Mouse (Mus musculus) spleen, postnatal 14 days (tissue): ENCODE measurements around the gene Olfr1359.

Source experiments
- DNase-seq, 2 experiments: peaks; one replicate each; pipeline ENCODE4 v3.0.0; 2021 to 2022; ENCODE audit warnings: low spot score in 2 of 2

The Olfr1359 gene

DNA sequence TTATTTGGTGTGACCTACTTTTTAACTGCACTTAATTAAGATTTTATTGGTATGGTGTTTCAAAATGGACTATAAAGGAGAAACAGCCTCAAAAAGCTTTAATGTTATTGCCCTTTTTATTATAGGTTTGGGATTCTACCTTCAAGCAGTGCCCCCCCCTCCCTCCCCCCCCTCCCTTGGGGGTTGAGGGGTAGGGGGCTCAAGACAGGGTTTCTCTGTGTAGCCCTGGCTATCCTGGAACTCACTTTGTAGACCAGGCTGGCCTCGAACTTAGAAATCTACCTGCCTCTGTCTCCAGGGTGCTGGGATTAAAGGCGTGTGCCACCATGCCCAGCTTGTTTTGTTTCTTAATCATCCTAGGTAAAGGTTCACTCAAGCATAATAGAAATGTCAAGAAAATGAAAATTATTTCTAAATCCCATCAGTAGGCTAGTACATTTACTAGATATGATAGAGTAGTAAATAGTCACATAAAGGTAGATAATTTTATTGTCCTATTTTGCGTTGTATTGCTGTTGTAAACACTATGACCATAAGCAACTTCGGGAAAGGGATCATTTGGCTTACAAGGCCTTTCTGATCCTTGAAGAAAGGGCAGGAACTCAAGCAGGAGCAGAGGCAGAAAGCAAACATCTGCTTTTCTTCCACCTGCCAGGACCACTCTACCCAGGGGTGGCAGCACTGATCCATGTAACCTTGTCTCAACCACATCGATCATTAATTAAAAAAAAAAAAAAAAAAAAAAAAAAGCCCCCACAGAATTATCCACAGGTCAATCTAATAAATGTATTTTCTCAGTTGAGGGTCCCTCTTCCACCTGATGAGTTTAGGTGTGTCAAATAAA, 25.3 kb downstream of the Olfr1359 start:
- DNase-seq = no peak

DNA sequence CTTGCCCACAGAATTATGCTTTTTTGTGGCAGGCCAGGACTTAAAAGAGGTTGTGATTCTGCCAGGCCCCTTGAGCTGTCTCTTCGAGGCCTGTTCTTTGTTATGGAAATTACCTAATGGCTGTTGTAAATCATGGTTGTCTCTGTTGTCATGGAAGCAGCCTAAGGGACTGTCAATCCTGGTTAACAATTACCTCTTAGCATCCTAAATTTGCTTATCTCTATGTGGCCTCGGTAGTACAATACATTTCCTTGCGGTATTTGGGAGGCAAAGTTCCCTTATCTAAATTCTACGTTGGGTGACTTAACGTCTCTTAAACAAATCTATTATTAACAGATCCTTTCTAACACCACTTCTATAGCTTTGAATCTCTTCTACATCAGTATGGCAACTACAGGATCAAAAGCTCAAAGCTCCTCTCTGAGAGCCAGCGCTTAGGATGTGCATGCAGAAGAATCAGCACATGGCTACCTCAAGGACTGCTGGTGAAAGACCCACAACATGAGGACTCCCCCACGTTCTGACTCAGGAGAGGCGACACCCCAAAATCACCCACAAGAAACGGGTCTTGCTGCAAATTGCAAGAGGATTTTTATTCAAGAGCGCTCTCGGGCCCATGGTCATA, 30.1 kb downstream of the Olfr1359 start:
- DNase-seq = no peak

DNA sequence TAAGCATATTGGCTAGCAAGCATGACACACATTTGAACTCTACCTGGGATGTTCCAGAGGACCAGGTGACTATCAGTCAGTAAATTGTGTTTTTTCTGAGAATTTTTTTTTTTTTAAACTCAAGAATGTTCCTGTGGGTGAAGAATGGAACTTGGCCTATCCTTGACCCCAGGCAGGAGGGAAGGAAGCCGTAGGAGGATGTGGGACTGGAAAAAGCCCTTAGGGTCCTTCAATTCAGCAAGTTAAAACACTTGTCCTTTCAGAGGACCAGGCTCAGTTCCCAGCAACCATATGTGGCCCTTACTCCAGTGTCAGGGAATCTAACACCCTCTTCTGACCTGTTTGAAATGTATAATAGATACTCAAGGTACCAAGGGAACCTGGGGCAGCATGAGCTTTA, 31.6 kb downstream of the Olfr1359 start:
- DNase-seq = no peak

DNA sequence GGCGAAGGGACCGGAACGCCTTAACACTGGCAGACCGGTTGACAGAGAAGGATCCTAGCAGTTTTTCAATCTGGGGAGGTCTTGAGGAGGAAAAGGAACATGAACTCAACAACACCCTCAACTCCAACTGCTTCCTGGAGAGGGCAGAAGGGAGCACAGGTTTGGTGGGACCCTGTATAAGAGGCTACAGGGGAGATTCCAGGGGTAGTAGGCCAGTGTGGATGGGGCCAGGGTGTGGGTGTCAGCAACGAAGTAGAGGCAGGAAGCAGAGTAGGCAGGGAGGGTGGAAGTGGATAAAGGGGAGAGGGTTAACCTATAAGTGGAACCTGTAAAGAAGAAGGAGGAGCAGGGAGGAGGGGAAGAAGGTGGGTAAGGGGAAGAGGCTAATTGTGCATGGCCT, 35.6 kb downstream of the Olfr1359 start:
- no peak for DNase-seq

- peak in 1 of 2 experiments; percentile 75 for DNase-seq
Observed at GRCm38 (mm10) chr13:21734010-21734905, 36.3 kb downstream of the Olfr1359 start.

DNA sequence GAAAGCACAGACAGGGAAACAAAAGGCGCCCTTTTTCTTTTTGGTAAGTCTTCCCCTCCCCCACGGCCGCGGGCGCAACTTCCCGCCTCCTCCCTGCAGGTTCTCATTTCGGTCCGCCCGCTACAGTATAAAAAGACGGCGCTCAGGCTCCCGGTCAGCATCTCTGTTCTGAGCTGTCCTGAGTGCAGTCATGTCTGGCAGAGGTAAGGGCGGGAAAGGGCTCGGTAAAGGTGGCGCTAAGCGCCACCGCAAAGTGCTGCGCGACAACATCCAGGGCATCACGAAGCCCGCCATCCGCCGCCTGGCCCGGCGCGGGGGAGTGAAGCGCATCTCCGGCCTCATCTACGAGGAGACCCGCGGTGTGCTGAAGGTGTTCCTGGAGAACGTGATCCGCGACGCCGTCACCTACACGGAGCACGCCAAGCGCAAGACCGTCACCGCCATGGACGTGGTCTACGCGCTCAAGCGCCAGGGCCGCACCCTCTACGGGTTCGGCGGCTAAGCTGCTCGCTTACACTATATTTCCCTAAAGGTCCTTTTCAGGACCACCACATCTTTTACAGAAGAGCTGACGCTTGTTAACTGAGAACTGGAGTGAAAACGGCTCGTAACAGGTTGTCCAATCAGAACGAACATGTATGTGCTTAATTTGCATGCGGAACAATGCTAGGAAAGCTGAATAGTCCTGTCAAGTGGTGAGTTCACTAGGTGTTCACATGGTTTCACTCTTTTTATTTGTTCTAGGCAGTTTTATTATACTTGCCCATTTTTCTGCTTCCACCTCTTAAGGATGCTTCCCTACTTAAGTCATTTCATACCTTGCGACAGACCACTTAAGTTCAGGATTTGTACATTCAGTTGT, 37.2 kb downstream of the Olfr1359 start, which contains the start of gene Hist1h4j:
Hist1h4j (plus strand) TSS at position 159 of the 862 bp plus-strand sequence.
- peak; percentile 68 to 78 for DNase-seq

GRCm38 (mm10) chr13:21745006-21745405, 47.1 kb downstream of the Olfr1359 start:
- no peak for DNase-seq

GRCm38 (mm10) chr13:21749387-21750158, 51.7 kb downstream of the Olfr1359 start:
- no peak for DNase-seq

GRCm38 (mm10) chr13:21750159-21751017, 52.5 kb downstream of the Olfr1359 start, which contains the start of gene Hist1h4k:
Gene Hist1h4k (minus strand): TSS chr13:21750505.
- peak; percentile 90 to 96 for DNase-seq

DNA sequence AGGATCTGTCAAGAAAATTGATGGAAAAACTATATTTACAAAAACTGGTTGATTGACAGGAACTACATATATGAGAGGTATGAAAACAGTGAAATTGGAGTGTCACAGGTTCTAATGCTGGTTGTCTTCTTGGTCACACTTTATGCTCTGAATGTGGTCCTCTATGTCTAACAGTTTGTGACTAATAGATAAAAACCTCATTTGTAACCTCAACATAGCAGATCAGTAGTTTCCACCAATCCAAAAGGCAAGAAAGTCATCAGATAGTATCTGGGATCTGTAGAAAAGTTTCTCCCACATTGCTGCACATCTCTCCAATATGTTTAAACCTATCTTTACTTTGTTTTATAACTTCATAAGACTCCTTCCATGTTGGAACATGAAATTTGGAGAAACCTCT, 53.5 kb downstream of the Olfr1359 start:
- DNase-seq = no peak

DNA sequence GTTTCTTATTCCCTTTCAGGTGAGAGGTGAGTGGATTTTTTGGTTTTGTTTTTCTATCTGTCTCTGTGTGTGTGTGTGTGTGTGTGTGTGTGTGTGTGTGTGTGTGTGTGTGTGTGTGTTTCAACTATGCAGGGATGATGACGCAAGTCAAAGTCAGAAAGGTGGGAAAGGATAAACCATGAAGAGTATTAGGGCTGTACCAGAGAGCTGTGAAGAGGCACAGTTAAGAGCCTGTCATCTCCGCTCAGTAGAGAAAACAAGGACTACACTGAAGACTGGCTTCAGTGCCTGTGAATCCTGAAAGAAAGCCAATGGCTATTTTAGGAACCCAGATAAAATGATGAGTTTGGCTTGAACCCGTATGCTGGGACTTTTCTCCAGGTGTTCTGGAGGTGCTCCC, 53.9 kb downstream of the Olfr1359 start:
- no peak for DNase-seq

- DNase-seq = no peak
Observed at GRCm38 (mm10) chr13:21752356-21752755, 54.4 kb downstream of the Olfr1359 start.

- DNase-seq = no peak
Observed at GRCm38 (mm10) chr13:21753051-21753523, 55.2 kb downstream of the Olfr1359 start.

DNA sequence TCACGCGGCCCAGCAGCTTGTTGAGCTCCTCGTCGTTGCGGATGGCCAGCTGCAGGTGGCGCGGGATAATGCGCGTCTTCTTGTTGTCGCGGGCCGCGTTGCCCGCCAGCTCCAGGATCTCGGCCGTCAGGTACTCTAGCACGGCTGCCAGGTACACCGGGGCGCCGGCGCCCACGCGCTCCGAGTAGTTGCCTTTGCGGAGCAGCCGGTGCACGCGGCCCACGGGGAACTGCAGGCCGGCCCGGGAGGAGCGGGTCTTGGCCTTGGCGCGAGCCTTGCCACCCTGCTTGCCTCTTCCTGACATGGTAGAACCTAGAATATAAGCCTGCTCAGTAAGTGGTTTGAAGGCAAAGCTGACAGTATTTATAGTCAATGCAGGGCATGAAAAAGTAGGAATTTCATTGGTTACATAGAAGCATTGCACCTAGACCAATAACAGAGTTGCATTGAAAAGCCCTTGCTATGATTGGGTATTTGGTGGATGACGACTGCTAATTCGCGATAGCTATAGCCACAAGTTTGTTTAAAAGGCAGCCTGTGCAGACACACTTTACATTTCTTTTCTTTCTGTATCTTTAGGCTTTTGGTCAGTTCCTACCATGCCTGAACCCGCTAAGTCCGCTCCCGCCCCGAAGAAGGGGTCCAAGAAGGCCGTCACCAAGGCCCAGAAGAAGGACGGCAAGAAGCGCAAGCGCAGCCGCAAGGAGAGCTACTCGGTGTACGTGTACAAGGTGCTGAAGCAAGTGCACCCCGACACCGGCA, 55.8 kb downstream of the Olfr1359 start, which contains the start of the genes Hist1h2ak and Hist1h2bn:
Hist1h2ak (minus strand) TSS at position 304 of the 762 bp plus-strand sequence.
Hist1h2bn (plus strand) TSS at position 600 of the 762 bp plus-strand sequence.
- peak; percentile 62 to 70 for DNase-seq

GRCm38 (mm10) chr13:21754294-21755001, 56.5 kb downstream of the Olfr1359 start:
- peak in 1 of 2 experiments; percentile 50 for DNase-seq

DNA sequence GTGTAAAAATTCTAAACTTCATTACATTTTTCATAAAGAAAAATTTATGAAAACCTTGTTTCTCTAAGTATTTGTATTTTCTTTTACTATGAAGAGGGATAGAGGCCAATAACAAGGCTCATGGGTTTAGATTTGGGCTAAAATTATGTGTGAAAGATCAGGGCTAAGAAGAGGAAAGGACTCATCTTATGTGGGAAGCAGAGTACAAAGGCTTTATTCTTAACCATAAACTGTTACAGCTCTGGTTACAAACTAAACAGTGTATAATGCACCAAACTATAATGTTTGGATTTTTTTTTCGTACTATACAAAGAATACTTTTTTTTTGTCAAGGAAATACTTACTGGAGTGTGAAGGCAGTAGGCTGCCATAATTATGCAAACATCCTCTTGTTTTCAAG, 57.8 kb downstream of the Olfr1359 start:
- no peak for DNase-seq
